Mouse (Mus musculus) intestine, embryonic 14.5 days (tissue): Measurements from ENCODE around the gene Armc5. TPM values are rescaled to one million over a fixed set of nuclear protein-coding genes. Genes with fewer than 3 reads are reported as not detected.

Experiments
- ATAC-seq: fragments of 200-750 bp; cut with Nextera tagmentation; replicated peaks from 2 replicates; pipeline ENCODE4 v1.8.0; 2017; ENCODE audit warnings: low read depth, moderate number of reproducible peaks, moderate TSS enrichment, moderate library complexity; ENCODE audit not compliant: low FRiP score, low TSS enrichment
- DNase-seq: peaks from one replicate; pipeline ENCODE4 v3.0.0-alpha.2; 2018; ENCODE audit warnings: low spot score
- H3K27ac ChIP-seq: fragments of 300-500 bp; sonication (generic); 2 replicates; pipeline ENCODE4 v1.5.1; 2014; ENCODE audit warnings: low read depth, mild to moderate bottlenecking, control low read depth
- H3K27me3 ChIP-seq: fragments of 300-500 bp; sonication (generic); replicated peaks from 2 replicates; pipeline ENCODE4 v1.6.1; 2014; ENCODE audit warnings: low read length, control low read depth; ENCODE audit not compliant: control insufficient read depth, insufficient read depth
- H3K36me3 ChIP-seq: fragments of 300-500 bp; sonication (generic); 2 replicates; pipeline ENCODE4 v1.6.1; 2014; ENCODE audit warnings: low read length, control low read depth; ENCODE audit not compliant: control insufficient read depth, insufficient read depth
- H3K4me1 ChIP-seq: fragments of 300-500 bp; sonication (generic); replicated peaks from 2 replicates; pipeline ENCODE4 v1.6.1; 2014; ENCODE audit warnings: low read length, control low read depth, mixed read lengths; ENCODE audit not compliant: control insufficient read depth, insufficient read depth
- H3K4me2 ChIP-seq: fragments of 300-500 bp; sonication (generic); 2 replicates; pipeline ENCODE4 v1.6.1; 2014; ENCODE audit warnings: low read length
- H3K4me3 ChIP-seq: fragments of 300-500 bp; sonication (generic); 2 replicates; pipeline ENCODE4 v1.5.1; 2014; ENCODE audit warnings: low read depth, low read length, control low read depth, mixed read lengths
- H3K9ac ChIP-seq: fragments of 300-500 bp; sonication (generic); 2 replicates; pipeline ENCODE4 v1.6.1; 2014; ENCODE audit warnings: mild to moderate bottlenecking, low read length
- H3K9me3 ChIP-seq: fragments of 300-500 bp; sonication (generic); 2 replicates; pipeline ENCODE4 v1.6.1; 2016; ENCODE audit warnings: low read length, control low read depth; ENCODE audit not compliant: control insufficient read depth
- WGBS: fragments of 180-500 bp; shearing (Covaris S2); extraction: QIAGEN DNeasy Blood & Tissue Kit; methylation state at CpG from one replicate; pipeline ENCODE4 v1.1.7; 2014; 5-methylcytosine and 5-hydroxymethylcytosine counted together
- polyA plus RNA-seq: library from polyadenylated mRNA; unstranded; fragments of >200 nt; fragmentation: Nextera tagmentation; extraction: Ambion mirVana; gene quantifications from 2 replicates; pipeline ENCODE4 v1.2.1, GENCODE M21; 2014

Armc5 gene
- polyA plus RNA-seq = 13.4 and 13.8 TPM in 2 replicates

- DNase-seq = peak; percentile 94
- peak; percentile 34 for ATAC-seq
- H3K36me3 ChIP-seq = peaks cover 27% of the 10 kb centered on the region
- 25% methylated on average over 37 of the region's 37 CpGs for WGBS
- peak within 1 kb of the TSS; percentile 73 for H3K4me2 ChIP-seq
- H3K27me3 ChIP-seq = no peaks in the 10 kb centered on the region
- no peaks in the 10 kb centered on the region for H3K9me3 ChIP-seq
- H3K9ac ChIP-seq = peak within 1 kb of the TSS; percentile 74
- H3K4me3 ChIP-seq = peak within 1 kb of the TSS; percentile 67
- H3K4me1 ChIP-seq = peaks cover 15% of the 10 kb centered on the region; the same call in 1 of the 2 replicates
- H3K27ac ChIP-seq = peak within 1 kb of the TSS; percentile 98
These were observed at the start of gene Armc5 for GRCm38 (mm10) chr7:128236856-128237592. Armc5 (plus strand) TSS chr7:128237342.

DNA sequence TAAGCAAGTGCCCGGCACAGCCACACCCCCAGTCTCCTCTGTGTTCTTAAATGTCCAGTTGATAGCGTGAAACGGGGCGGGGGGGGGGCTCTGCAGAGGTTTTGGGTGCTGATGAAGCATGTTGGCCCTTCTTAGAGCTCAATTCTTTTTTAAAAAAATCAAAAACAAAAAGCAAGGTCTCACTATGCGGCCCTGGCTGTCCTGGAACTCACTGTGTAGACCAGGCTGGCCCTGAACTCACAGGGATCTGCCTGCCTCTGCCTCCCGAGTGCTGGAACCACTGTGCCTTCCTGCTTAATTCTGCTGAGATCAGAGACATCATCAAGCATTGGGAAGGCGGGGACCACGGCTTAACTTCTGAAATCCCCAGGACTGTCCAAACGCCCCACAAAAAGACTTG lies 35.5 kb upstream of the Armc5 start:
- ATAC-seq = no peak
- DNase-seq = no peak
- H3K4me2 ChIP-seq = no peak overlapping the region
- H3K27me3 ChIP-seq = no peaks in the 10 kb centered on the region
- 84% methylated on average over 9 of the region's 9 CpGs for whole genome bisulfite sequencing
- H3K27ac ChIP-seq = no peak overlapping the region
- H3K36me3 ChIP-seq = no peaks in the 10 kb centered on the region
- H3K4me3 ChIP-seq = no peak overlapping the region
- no peaks in the 10 kb centered on the region for H3K9me3 ChIP-seq
- no peak overlapping the region for H3K9ac ChIP-seq
- no peaks in the 10 kb centered on the region for H3K4me1 ChIP-seq

DNA sequence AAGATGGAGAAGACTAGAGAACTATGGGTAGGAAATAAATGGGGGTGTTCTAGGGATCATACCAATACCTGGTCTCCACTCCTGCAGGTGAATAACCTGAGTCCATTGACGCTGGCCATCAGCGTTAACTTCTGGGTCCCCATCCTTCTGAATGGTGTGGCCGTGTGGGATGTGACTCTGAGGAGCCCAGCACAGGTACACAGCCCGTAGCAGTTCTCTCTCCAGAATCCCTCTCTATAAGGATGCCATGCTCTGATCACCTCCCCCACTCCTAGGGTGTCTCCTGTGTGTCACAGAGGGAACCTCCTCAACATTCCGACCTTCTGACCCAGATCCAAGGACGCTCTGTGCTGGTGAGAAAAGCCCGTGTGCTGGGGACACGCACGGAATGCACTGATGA lies 34.1 kb upstream of the Armc5 start:
- 75% methylated on average over 9 of the region's 9 CpGs for WGBS
- no peak overlapping the region for H3K4me3 ChIP-seq
- no peak overlapping the region for H3K9ac ChIP-seq
- no peaks in the 10 kb centered on the region for H3K27me3 ChIP-seq
- no peaks in the 10 kb centered on the region for H3K36me3 ChIP-seq
- H3K4me2 ChIP-seq = no peak overlapping the region
- no peak overlapping the region for H3K27ac ChIP-seq
- DNase-seq (no peak), ATAC-seq (no peak)
- H3K9me3 ChIP-seq = no peaks in the 10 kb centered on the region
- no peaks in the 10 kb centered on the region for H3K4me1 ChIP-seq

GRCm38 (mm10) chr7:128204179-128204578 lies 33.0 kb upstream of the Armc5 start:
- no peaks in the 10 kb centered on the region for H3K36me3 ChIP-seq
- WGBS = 86% methylated on average over 8 of the region's 8 CpGs
- H3K4me3 ChIP-seq = no peak overlapping the region
- DNase-seq (no peak), ATAC-seq (no peak)
- no peak overlapping the region for H3K9ac ChIP-seq
- no peak overlapping the region for H3K4me2 ChIP-seq
- H3K27me3 ChIP-seq = no peaks in the 10 kb centered on the region
- no peaks in the 10 kb centered on the region for H3K4me1 ChIP-seq
- H3K9me3 ChIP-seq = no peaks in the 10 kb centered on the region
- H3K27ac ChIP-seq = no peak overlapping the region

GRCm38 (mm10) chr7:128205695-128206094 lies 31.4 kb upstream of the Armc5 start:
- no peaks in the 10 kb centered on the region for H3K36me3 ChIP-seq
- no peak overlapping the region for H3K27ac ChIP-seq
- no peak overlapping the region for H3K9ac ChIP-seq
- DNase-seq = no peak
- H3K9me3 ChIP-seq = no peaks in the 10 kb centered on the region
- ATAC-seq = no peak
- 86% methylated on average over 18 of the region's 18 CpGs for WGBS
- H3K4me2 ChIP-seq = no peak overlapping the region
- H3K4me3 ChIP-seq = no peak overlapping the region
- H3K27me3 ChIP-seq = no peaks in the 10 kb centered on the region
- no peaks in the 10 kb centered on the region for H3K4me1 ChIP-seq

DNA sequence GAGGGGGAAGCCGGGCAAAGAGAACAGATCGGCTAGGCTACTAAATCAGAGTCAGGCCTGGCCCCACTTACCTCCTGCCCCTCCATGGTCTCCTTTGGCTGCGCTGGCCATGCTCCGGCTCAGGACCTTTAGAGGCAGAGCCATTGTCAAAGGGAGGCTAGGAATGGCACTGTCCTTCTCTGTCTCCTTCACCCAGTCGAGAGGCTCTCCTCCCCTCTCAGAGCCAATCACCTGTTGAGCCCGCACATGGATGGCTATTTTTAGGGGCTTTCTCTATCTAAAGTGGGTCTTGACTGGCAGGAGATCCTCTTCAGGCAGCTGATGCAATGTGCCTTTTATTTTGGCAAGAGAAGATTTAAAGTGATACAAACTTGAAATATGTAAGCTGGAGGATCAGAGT lies 31.0 kb upstream of the Armc5 start, which contains the start of gene Cox6a2:
TSS of gene Cox6a2 (minus strand) at position 236 of the 400 bp plus-strand sequence.
- WGBS = 71% methylated on average over 6 of the region's 6 CpGs
- no peak within 1 kb of the TSS for H3K4me2 ChIP-seq
- no peaks in the 10 kb centered on the region for H3K27me3 ChIP-seq
- no peak within 1 kb of the TSS for H3K27ac ChIP-seq
- no peak for ATAC-seq
- H3K4me3 ChIP-seq = no peak within 1 kb of the TSS
- no peaks in the 10 kb centered on the region for H3K4me1 ChIP-seq
- no peaks in the 10 kb centered on the region for H3K9me3 ChIP-seq
- no peaks in the 10 kb centered on the region for H3K36me3 ChIP-seq
- no peak within 1 kb of the TSS for H3K9ac ChIP-seq
- no peak for DNase-seq

DNA sequence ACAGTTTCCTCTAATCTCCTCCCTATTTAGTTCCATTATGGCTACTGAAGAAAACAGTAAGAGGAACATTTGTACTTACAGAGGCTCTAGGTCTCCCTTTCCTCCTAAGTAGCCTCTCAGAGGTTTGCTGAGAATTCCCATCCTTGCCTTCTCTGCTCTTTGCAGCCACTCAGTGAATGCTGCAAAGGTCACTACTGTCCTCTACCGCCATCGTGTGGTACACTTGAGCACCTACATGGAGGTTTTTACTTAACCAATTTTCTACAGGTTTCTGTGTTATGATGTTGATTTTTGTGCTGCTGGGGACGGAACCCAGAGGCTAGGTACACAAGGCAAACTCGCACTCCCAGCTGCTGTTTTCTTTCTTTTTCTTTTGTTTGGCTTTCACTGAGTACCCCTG lies 29.0 kb upstream of the Armc5 start:
- DNase-seq (peak; percentile 78), ATAC-seq (peak; percentile 40; the same call in 1 of the 2 replicates)
- Histone ChIP-seq H3K4me3 (no peak overlapping the region), H3K36me3 (no peaks in the 10 kb centered on the region), H3K27me3 (no peaks in the 10 kb centered on the region), H3K4me2 (no peak overlapping the region), H3K9ac (no peak overlapping the region), H3K27ac (no peak overlapping the region), H3K4me1 (no peaks in the 10 kb centered on the region), H3K9me3 (no peaks in the 10 kb centered on the region)
- 9% methylated on average over 4 of the region's 4 CpGs for WGBS

- Histone ChIP-seq H3K9me3 (no peaks in the 10 kb centered on the region), H3K4me1 (no peaks in the 10 kb centered on the region), H3K4me2 (no peak overlapping the region), H3K4me3 (no peak overlapping the region), H3K27me3 (no peaks in the 10 kb centered on the region), H3K36me3 (no peaks in the 10 kb centered on the region), H3K27ac (no peak overlapping the region), H3K9ac (no peak overlapping the region)
- no peak for ATAC-seq
- DNase-seq = no peak
- WGBS = 44% methylated on average over 3 of the region's 3 CpGs
These were observed 27.3 kb upstream of the Armc5 start for GRCm38 (mm10) chr7:128209826-128210225.

GRCm38 (mm10) chr7:128219952-128220351 lies 17.2 kb upstream of the Armc5 start:
- ATAC-seq (no peak), DNase-seq (no peak)
- Histone ChIP-seq H3K27me3 (no peaks in the 10 kb centered on the region), H3K36me3 (no peaks in the 10 kb centered on the region), H3K4me2 (no peak overlapping the region), H3K4me1 (no peaks in the 10 kb centered on the region), H3K9me3 (no peaks in the 10 kb centered on the region), H3K9ac (no peak overlapping the region), H3K27ac (no peak overlapping the region), H3K4me3 (no peak overlapping the region)
- 82% methylated on average over 4 of the region's 4 CpGs for WGBS
